Mouse (Mus musculus) CH12.LX (cell line): ENCODE measurements around the gene Cyp2j13. TPM values are rescaled to one million over a fixed set of nuclear protein-coding genes. Genes with fewer than 3 reads are reported as not detected.

ENCODE experiments used
- polyA plus RNA-seq: library from polyadenylated mRNA; unstranded; fragments of >175 nt; gene quantifications from 2 replicates; pipeline ENCODE4 v1.2.1, GENCODE M21; 2012; ENCODE audit warnings: low read depth; ENCODE audit not compliant: insufficient read length
- total RNA-seq, 2 experiments: library from RNA; depleted of rRNA; stranded (reverse); fragments of 300-350 nt in 1 of 2; fragments of >200 nt in 1 of 2; gene quantifications; 2 replicates each; pipeline ENCODE4 v1.2.3; 2012 to 2014

Cyp2j13 gene
- total and polyA plus RNA-seq, 3 experiments = not detected

Other genes starting within 250 kb of the Cyp2j13 start
- gene Hook1, start 110.3 kb downstream of the Cyp2j13 start, total RNA-seq (2012; rRNA removed) = 0.17 TPM in 2 replicates
- gene Hook1, start 110.3 kb downstream of the Cyp2j13 start, total RNA-seq (2014; rRNA removed) = 0.17 and 0.34 TPM in 2 replicates
- gene Hook1, start 110.3 kb downstream of the Cyp2j13 start, polyA plus RNA-seq = 0.12 and 0.39 TPM in 2 replicates
- gene Cyp2j12, start 63.6 kb upstream of the Cyp2j13 start, total RNA-seq (2012; rRNA removed) = not detected in 2 replicates
- not detected in 2 replicates for gene Cyp2j12, start 63.6 kb upstream of the Cyp2j13 start, total RNA-seq (2014; rRNA removed)
- not detected in 2 replicates for gene Cyp2j12, start 63.6 kb upstream of the Cyp2j13 start, polyA plus RNA-seq
- not detected in 2 replicates for gene Cyp2j7, start 159.1 kb upstream of the Cyp2j13 start, total RNA-seq (2012; rRNA removed)
- gene Cyp2j7, start 159.1 kb upstream of the Cyp2j13 start, total RNA-seq (2014; rRNA removed) = not detected in 2 replicates
- not detected in 2 replicates for gene Cyp2j7, start 159.1 kb upstream of the Cyp2j13 start, polyA plus RNA-seq